Mouse (Mus musculus): ENCODE measurements around the gene Psmb9. TPM values are rescaled to one million over a fixed set of nuclear protein-coding genes. Genes with fewer than 3 reads are reported as not detected.
"Not testable (repeated sequence)": the region's sequence is repeated elsewhere in the genome, so short reads cannot be mapped to it uniquely, and the experiment has no call there.

Gene Psmb9
- polyA plus RNA-seq (2015; fragmentation: Nextera tagmentation; extraction: Ambion mirVana), result 6.5 and 10.8 TPM in 2 replicates

GRCm38 (mm10) chr17:34187261-34187916, at the start of gene Psmb9, which contains the start of gene Tap1:
Gene Psmb9, minus strand, starts transcription at chr17:34187764.
Gene Tap1, plus strand, starts transcription at chr17:34187553.
- Histone ChIP-seq H3K4me1 (peaks cover 15% of the 10 kb centered on the region), H3K36me3 (no peaks in the 10 kb centered on the region), H3K9ac (peak within 1 kb of the TSS; percentile 69), H3K4me3 (peak within 1 kb of the TSS; percentile 63), H3K9me3 (no peaks in the 10 kb centered on the region), H3K4me2 (peak within 1 kb of the TSS; percentile 96), H3K27ac (peak within 1 kb of the TSS; percentile 73), H3K27me3 (peaks cover 32% of the 10 kb centered on the region)
- WGBS, result 0% methylated on average over 46 of the region's 46 CpGs
- ATAC-seq (ENCODE audit: borderline replicate concordance, extremely low read depth, low FRiP score, low TSS enrichment), result peak; percentile 95

GRCm38 (mm10) chr17:34236691-34237090, 49.1 kb upstream of the Psmb9 start:
- Histone ChIP-seq H3K4me2 (no peak overlapping the region), H3K4me1 (no peaks in the 10 kb centered on the region), H3K9ac (no peak overlapping the region), H3K36me3 (no peaks in the 10 kb centered on the region), H3K27ac (no peak overlapping the region), H3K9me3 (no peaks in the 10 kb centered on the region), H3K27me3 (no peaks in the 10 kb centered on the region), H3K4me3 (no peak overlapping the region)
- 55% methylated on average over 5 of the region's 5 CpGs for WGBS
- ATAC-seq (ENCODE audit: borderline replicate concordance, extremely low read depth, low FRiP score, low TSS enrichment), result no peak

GRCm38 (mm10) chr17:34234926-34235325, 47.4 kb upstream of the Psmb9 start:
- 48% methylated on average over 9 of the region's 9 CpGs for WGBS
- Histone ChIP-seq H3K4me1 (no peaks in the 10 kb centered on the region), H3K9me3 (no peaks in the 10 kb centered on the region), H3K36me3 (no peaks in the 10 kb centered on the region), H3K27me3 (no peaks in the 10 kb centered on the region), H3K27ac (no peak overlapping the region), H3K9ac (no peak overlapping the region), H3K4me2 (no peak overlapping the region), H3K4me3 (no peak overlapping the region)
- no peak for ATAC-seq (ENCODE audit: borderline replicate concordance, extremely low read depth, low FRiP score, low TSS enrichment)

GRCm38 (mm10) chr17:34232021-34232420, 44.5 kb upstream of the Psmb9 start:
- not testable (repeated sequence) for H3K4me3 ChIP-seq; H3K4me2 ChIP-seq; H3K9me3 ChIP-seq; H3K9ac ChIP-seq; H3K27me3 ChIP-seq; H3K4me1 ChIP-seq; H3K36me3 ChIP-seq; ATAC-seq (ENCODE audit: borderline replicate concordance, extremely low read depth, low FRiP score, low TSS enrichment); H3K27ac ChIP-seq
- 89% methylated on average over 7 of the region's 7 CpGs for whole genome bisulfite sequencing

DNA sequence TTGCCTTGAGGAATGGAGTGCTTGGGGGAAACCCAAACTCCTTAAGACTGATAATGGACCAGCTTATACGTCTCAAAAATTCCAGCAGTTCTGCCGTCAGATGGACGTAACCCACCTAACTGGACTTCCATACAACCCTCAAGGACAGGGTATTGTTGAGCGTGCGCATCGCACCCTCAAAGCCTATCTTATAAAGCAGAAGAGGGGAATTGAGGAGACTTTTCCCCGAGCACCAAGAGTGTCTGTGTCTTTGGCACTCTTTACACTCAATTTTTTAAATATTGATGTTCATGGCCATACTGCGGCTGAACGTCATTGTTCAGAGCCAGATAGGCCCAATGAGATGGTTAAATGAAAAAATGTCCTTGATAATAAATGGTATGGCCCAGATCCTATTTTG, 43.4 kb upstream of the Psmb9 start:
- not testable (repeated sequence) for H3K4me3 ChIP-seq; ATAC-seq (ENCODE audit: borderline replicate concordance, extremely low read depth, low FRiP score, low TSS enrichment); H3K36me3 ChIP-seq; H3K4me2 ChIP-seq; H3K9ac ChIP-seq; H3K27me3 ChIP-seq; H3K9me3 ChIP-seq; H3K4me1 ChIP-seq; H3K27ac ChIP-seq
- WGBS, result 91% methylated on average over 9 of the region's 9 CpGs

GRCm38 (mm10) chr17:34225911-34226310, 38.3 kb upstream of the Psmb9 start:
- not testable (repeated sequence) for H3K4me1 ChIP-seq; ATAC-seq (ENCODE audit: borderline replicate concordance, extremely low read depth, low FRiP score, low TSS enrichment); H3K9me3 ChIP-seq; H3K4me3 ChIP-seq; H3K9ac ChIP-seq; H3K27ac ChIP-seq; H3K36me3 ChIP-seq; H3K27me3 ChIP-seq; H3K4me2 ChIP-seq
- 97% methylated on average over 13 of the region's 23 CpGs for WGBS

DNA sequence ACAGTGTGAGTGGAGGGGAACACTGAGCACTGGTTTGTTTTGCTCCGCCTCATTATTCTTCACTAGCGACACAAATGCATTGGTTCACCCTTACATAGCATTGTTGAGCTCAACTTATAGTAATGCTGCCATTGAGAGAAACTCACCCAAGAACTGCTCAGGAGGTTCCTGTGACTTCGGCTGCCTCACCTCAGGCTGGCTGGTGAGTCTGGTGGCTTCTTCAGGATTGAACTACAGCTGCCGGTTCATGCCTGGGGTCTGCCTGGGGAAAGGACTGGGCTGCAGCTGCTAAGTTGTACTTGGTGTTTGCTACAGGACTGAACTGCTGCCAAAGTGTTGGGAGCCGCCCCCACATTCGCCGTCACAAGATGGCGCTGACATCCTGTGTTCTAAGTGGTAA, 37.9 kb upstream of the Psmb9 start:
- no peak for ATAC-seq (ENCODE audit: borderline replicate concordance, extremely low read depth, low FRiP score, low TSS enrichment)
- Histone ChIP-seq H3K27ac (no peak overlapping the region), H3K27me3 (no peaks in the 10 kb centered on the region), H3K4me3 (no peak overlapping the region), H3K9me3 (no peaks in the 10 kb centered on the region), H3K36me3 (no peaks in the 10 kb centered on the region), H3K4me1 (no peaks in the 10 kb centered on the region), H3K4me2 (no peak overlapping the region), H3K9ac (no peak overlapping the region)
- 94% methylated on average over 8 of the region's 8 CpGs for WGBS

- Histone ChIP-seq H3K4me3 (no peak overlapping the region), H3K4me1 (no peaks in the 10 kb centered on the region), H3K27me3 (no peaks in the 10 kb centered on the region), H3K4me2 (no peak overlapping the region), H3K36me3 (no peaks in the 10 kb centered on the region), H3K27ac (no peak overlapping the region), H3K9me3 (no peaks in the 10 kb centered on the region), H3K9ac (no peak overlapping the region)
- 94% methylated on average over 3 of the region's 3 CpGs for WGBS
- ATAC-seq (ENCODE audit: borderline replicate concordance, extremely low read depth, low FRiP score, low TSS enrichment), result no peak
These were observed 37.3 kb upstream of the Psmb9 start for GRCm38 (mm10) chr17:34224816-34225215.

DNA sequence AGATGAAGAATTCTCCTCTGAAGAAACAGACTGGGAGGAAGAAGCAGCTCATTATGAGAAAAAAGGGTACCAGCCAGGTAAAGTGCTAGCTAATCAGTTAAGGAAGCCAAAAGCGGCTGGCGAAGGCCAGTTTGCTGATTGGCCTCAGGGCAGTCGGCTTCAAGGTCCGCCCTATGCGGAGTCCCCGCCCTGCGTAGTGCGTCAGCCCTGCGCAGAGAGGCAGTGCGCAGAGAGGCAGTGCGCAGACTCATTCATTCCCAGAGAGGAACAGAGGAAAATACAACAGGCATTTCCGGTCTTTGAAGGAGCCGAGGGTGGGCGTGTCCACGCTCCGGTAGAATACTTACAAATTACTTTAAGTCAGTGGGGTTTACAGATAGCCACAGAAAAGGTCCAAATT, 32.8 kb upstream of the Psmb9 start:
- ATAC-seq (ENCODE audit: borderline replicate concordance, extremely low read depth, low FRiP score, low TSS enrichment); H3K36me3 ChIP-seq; H3K9me3 ChIP-seq; H3K9ac ChIP-seq; H3K4me2 ChIP-seq; H3K4me1 ChIP-seq; H3K4me3 ChIP-seq; H3K27me3 ChIP-seq; H3K27ac ChIP-seq: not testable (repeated sequence)
- WGBS, result 93% methylated on average over 5 of the region's 16 CpGs

- not testable (repeated sequence) for H3K27ac ChIP-seq; H3K36me3 ChIP-seq; H3K9me3 ChIP-seq; H3K9ac ChIP-seq; H3K27me3 ChIP-seq; H3K4me3 ChIP-seq; ATAC-seq (ENCODE audit: borderline replicate concordance, extremely low read depth, low FRiP score, low TSS enrichment); H3K4me1 ChIP-seq; H3K4me2 ChIP-seq
- WGBS, result 88% methylated on average over 4 of the region's 7 CpGs
These were observed 32.2 kb upstream of the Psmb9 start for GRCm38 (mm10) chr17:34219801-34220200.

DNA sequence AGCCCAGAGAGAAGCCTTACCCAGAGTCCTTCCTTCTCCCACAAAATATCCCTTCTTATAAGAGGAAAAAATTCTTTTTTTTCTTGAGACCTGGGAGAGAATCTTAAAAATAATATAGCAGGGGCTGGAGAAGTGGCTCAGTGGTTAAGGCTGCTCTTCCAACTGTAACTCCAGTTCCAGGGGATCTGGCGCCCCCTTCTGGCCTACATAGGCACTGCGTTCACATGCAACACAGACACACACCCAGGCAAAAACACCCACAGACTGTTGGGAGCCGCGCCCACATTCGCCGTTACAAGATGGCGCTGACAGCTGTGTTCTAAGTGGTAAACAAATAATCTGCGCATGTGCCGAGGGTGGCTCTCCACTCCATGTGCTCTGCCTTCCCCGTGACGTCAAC, 31.5 kb upstream of the Psmb9 start:
- H3K4me2 ChIP-seq, H3K4me3 ChIP-seq: not testable (repeated sequence)
- WGBS, result 89% methylated on average over 7 of the region's 11 CpGs

GRCm38 (mm10) chr17:34218675-34219074, 31.1 kb upstream of the Psmb9 start:
- Histone ChIP-seq H3K9me3 (no peaks in the 10 kb centered on the region), H3K36me3 (no peaks in the 10 kb centered on the region), H3K4me3 (no peak overlapping the region), H3K27me3 (peaks cover 16% of the 10 kb centered on the region), H3K4me2 (no peak overlapping the region), H3K9ac (no peak overlapping the region), H3K27ac (no peak overlapping the region), H3K4me1 (no peaks in the 10 kb centered on the region)
- ATAC-seq (ENCODE audit: borderline replicate concordance, extremely low read depth, low FRiP score, low TSS enrichment), result no peak
- WGBS, result 63% methylated on average over 11 of the region's 11 CpGs

More for the DNA sequence above, 31.5 kb upstream of the Psmb9 start:
- H3K27ac ChIP-seq; H3K4me1 ChIP-seq; H3K9me3 ChIP-seq; H3K36me3 ChIP-seq; ATAC-seq (ENCODE audit: borderline replicate concordance, extremely low read depth, low FRiP score, low TSS enrichment); H3K9ac ChIP-seq: not testable (repeated sequence)
- H3K27me3 ChIP-seq, result peaks cover 12% of the 10 kb centered on the region

GRCm38 (mm10) chr17:34217986-34218385, 30.4 kb upstream of the Psmb9 start:
- no peaks in the 10 kb centered on the region for H3K9me3 ChIP-seq
- H3K27ac ChIP-seq, result no peak overlapping the region
- no peaks in the 10 kb centered on the region for H3K4me1 ChIP-seq
- no peak for ATAC-seq (ENCODE audit: borderline replicate concordance, extremely low read depth, low FRiP score, low TSS enrichment)
- H3K27me3 ChIP-seq, result peaks cover 20% of the 10 kb centered on the region
- no peak overlapping the region for H3K4me3 ChIP-seq
- no peaks in the 10 kb centered on the region for H3K36me3 ChIP-seq
- no peak overlapping the region for H3K4me2 ChIP-seq
- H3K9ac ChIP-seq, result no peak overlapping the region
- WGBS, result 84% methylated on average over 5 of the region's 5 CpGs

All from lung, embryonic 15.5 days (tissue).